Mouse (Mus musculus): Measurements from ENCODE around the gene Plau.

Plau gene

GRCm38 (mm10) chr14:20806116-20806840 is 30.2 kb upstream of the Plau start:
- no peak for DNase-seq (ENCODE audit: low spot score)

DNA sequence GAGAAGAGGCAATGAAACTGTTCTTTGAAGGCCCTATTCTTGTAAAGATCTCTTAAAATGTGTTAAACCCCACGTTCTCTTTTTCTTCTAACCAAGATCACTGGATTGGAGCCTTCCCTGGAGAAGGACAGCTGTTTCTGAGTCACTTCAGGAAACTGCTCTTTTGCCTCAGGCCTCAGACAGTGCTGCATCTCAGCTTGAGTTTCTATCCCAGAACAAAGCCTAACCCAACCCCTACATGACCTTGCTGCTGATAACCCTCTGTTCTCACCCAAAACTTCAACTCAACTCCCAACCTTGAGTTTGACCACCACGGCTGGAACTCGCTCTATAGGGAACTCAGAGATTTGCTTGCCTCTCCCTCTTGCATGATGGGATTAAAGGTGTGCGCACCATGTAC is 27.1 kb upstream of the Plau start:
- DNase-seq (ENCODE audit: low spot score): no peak

DNA sequence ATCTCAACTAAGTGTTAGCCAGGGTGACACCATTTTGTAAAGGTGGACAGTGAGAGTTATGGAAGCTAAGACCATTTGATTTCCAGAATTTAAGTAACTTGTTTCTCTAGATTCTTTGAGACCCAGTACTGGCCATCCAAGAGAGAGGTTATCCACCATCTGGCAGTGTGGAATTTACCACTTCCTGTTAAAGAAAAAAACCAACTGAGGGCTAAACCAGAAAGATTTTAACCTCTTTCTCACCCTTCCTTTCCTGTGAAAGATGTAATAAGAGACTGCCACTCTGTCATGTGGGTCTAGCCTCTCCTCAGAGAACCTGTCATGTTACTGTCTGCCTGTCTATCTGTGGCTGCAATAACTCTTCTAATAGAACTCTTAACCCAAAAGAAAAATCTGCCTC is 26.6 kb upstream of the Plau start:
- DNase-seq (ENCODE audit: low spot score): no peak

- DNase-seq (ENCODE audit: low spot score): no peak
These were observed 25.2 kb upstream of the Plau start for GRCm38 (mm10) chr14:20811236-20811635.

GRCm38 (mm10) chr14:20811779-20812406 is 24.6 kb upstream of the Plau start:
- no peak for DNase-seq (ENCODE audit: low spot score)

- no peak for DNase-seq (ENCODE audit: low spot score)
These were observed 21.0 kb upstream of the Plau start for GRCm38 (mm10) chr14:20815448-20815847.

GRCm38 (mm10) chr14:20824517-20824916 is 11.9 kb upstream of the Plau start:
- DNase-seq (ENCODE audit: low spot score): no peak

DNA sequence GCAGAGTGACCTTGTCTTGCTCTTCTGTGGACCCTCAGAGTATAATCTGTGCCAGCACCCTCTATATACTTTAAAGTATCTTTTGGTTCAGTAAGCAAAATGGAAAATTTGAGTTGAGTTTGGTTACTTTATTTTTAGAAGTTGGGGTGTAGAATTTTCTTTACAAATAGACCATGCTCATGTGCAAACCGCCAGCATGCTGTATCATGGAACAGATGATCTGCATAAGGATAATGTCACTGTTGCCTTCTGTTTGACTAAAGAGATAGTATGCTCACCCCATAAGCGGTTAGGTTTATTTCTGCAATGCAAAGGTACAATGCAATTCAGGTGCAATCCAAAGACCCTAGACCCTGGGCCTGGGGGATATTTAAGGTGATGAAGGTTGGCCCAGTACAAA is 10.9 kb upstream of the Plau start:
- no peak for DNase-seq (ENCODE audit: low spot score)

- DNase-seq (ENCODE audit: low spot score): no peak
These were observed 9.4 kb upstream of the Plau start for GRCm38 (mm10) chr14:20827061-20827460.

DNA sequence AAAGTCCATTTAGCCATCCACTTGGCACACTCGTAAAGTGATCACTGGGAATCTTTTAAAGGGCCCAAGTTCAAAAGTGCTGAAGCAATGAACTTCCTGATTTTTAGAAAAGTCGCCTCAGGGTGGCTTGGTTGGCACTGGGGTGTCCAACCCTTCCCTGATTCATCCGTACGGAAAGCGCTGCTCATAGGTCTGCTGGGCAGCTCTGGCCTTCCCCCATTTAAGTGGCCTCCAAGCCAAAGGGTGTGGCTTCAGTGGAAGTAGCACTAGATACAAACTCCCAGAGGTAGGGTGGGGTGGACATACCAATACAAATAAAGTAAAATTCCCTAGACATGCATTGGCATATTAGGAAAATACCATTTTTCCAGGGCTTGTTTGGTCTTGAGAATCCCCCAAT is 9.0 kb upstream of the Plau start:
- DNase-seq (ENCODE audit: low spot score): no peak

DNA sequence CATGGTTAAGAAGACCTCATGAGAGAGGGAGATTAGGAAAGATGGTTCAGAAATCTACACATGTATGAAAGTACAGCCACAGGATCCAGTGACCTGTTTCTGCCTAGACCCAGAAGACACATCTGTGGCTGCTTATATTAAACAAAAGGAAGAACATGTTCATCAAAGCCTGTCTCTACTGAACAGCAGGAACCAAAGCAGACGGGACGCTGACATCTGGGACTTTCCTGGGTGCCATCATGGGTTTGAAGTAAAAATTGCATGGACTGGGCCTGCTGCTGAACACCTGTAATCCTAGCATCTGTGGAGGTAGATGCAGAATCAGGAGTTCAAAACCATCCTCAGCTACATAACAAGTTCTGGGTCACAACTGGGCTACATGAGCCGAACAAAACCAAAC is 7.9 kb upstream of the Plau start:
- DNase-seq (ENCODE audit: low spot score): no peak

DNA sequence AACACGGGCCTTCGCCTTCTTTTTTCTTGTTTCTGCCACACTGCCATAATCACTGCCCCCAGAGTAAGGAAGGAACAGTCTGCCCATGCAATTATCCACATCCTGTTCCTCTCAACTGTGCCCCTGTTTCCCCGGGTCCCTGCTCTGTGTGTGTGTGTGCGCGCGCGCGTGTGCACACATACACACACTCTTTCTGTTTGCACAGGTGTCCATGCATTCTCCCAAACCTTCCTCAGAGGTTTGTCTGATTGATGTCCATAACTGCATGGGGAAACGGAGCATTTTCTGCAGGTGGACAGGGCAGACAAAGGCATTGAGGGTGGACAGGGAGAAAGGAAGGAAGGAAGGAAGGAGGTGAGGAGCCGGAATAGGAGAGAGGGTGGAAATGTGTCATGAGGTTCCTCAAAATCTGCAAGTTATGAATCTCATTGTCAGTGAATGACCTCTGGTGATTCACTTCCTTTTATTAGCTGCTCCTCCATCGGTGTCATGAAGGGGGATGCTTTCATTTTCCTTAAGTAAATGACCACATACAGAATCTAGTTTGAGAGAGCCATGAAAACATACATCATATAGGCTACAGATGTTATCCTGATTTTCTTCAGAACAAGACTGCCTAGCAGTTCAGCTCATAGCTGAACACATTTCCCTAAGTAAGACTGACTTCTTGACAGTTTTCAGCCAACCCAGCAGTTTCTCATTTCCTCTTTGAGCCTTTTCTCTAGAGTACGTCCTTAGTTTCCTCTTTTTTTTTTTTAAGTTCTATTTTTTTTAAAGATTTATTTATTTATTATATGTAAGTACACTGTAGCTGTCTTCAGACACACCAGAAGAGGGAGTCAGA is 6.7 kb upstream of the Plau start:
- no peak for DNase-seq (ENCODE audit: low spot score)

DNA sequence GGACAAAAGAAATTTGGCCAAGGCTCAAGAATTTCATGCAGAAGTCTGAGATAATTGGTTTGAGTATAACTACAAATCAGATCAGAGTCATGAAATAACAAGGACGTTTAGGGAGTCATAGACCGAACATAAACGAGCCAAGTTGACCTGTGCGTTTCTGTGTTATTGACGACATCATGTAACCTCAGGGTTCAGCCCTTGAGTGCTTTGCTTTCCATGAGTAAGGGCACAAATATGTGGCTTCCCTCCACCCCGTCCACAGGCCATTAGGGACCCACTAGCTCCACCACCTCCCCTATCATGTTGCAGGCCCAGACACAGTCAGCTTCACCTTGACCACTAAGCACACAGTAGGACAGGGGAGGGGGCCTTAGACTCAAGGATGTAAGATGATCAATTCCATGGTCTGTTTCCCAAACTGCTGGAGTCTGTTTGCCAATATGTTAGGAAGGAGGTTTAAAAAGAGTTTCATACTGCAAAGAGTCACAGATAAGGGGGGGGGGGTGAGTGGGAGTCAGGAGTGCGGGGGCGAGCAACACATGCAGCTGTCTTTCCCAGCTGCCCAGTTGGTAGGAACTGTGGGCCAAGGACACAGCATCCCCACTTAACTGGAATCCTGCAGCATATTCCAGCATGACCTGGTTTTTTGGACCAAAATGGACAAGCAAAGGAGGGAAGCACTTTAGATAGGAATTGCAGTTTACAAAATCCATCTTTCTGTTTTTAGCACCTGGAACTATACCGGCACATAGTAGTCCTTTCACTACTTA is 5.1 kb upstream of the Plau start:
- DNase-seq (ENCODE audit: low spot score): no peak

GRCm38 (mm10) chr14:20831915-20832314 is 4.5 kb upstream of the Plau start:
- DNase-seq (ENCODE audit: low spot score): no peak

GRCm38 (mm10) chr14:20833525-20833924 is 2.9 kb upstream of the Plau start:
- DNase-seq (ENCODE audit: low spot score): no peak

DNA sequence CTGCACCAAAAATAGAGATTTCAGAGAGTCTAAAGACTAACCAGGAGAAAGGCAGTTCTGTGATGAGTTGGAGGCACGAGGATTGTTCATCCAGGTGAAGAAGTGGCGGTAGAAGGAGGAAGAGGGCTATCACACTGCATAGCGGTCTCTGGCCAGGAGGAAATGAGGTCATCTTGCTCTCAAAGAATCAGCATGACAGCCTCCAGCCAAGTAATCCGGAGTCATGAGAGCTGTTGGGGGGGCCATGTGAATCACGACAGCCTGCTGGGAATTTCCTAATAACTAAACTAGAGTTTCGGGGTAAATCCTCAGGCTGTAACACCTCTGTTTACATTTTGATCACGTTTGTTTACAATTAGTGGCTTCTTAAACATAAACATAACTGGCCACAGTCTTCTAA is 2.3 kb upstream of the Plau start:
- no peak for DNase-seq (ENCODE audit: low spot score)

- DNase-seq (ENCODE audit: low spot score): no peak
These were observed 481 bp downstream of the Plau start for GRCm38 (mm10) chr14:20836905-20837376.

GRCm38 (mm10) chr14:20837681-20838080 is 1.2 kb downstream of the Plau start:
- DNase-seq (ENCODE audit: low spot score): no peak

DNA sequence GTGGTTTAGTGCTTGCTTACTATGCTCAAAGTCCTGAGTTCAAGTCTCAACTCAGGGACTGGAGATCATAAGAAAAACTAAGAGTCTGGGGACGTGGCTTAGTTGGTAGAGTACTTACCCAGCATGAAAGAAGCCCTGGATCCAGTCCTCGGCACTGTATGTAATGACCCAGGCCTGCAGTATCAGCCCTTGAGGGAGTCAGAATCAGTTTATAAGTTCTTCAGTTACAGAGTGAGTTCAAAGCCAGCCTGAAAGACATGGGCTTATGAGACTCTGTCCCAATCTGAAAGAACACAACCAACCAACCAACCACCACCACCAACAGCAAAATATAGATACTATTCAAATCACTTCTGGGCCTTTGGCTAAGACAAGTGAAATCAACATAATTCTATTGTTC is 5.1 kb downstream of the Plau start:
- DNase-seq (ENCODE audit: low spot score): no peak

DNA sequence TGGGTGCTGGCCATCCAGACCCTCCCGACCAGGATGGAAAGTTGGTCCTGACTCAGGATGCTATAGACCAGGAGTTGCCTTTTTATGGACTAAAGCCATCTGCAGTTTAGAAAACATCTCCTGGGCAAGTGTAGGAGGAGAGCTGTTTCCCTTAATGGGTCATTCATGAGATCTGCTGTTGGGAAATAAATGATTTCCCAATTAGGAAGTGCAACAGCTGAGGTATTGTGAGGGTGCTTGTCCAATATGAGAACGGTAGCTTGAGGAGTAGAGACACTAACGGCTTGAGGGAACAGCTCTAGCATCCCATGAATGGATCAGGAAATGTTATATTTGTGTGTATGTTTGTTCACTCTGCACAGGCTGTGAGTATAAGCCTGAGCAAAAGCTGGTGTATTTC is 6.2 kb downstream of the Plau start:
- no peak for DNase-seq (ENCODE audit: low spot score)

- no peak for DNase-seq (ENCODE audit: low spot score)
These were observed 7.7 kb downstream of the Plau start for GRCm38 (mm10) chr14:20844126-20844525.

Data from layer of hippocampus, adult 9-10 months (tissue).